Mouse (Mus musculus): ENCODE results near the gene Rhox9. TPM values are rescaled to one million over a fixed set of nuclear protein-coding genes. Genes with fewer than 3 reads are reported as not detected.
"Not testable (repeated sequence)": the region's sequence is repeated elsewhere in the genome, so short reads cannot be mapped to it uniquely, and the experiment has no call there.

The Rhox9 gene
- total and polyA plus RNA-seq, 3 experiments = not detected

GRCm38 (mm10) chrX:37903727-37904126 lies 2.2 kb upstream of the Rhox9 start:
- Histone ChIP-seq H3K79me2 (replicated peaks; ENCODE audit: control insufficient read depth, extremely low read depth, insufficient read depth, poor library complexity, severe bottlenecking) (no peaks in the 10 kb centered on the region), H3K4me1 (ENCODE audit: control insufficient read depth in 1 of 2, insufficient read depth in 2 of 2) (no peaks in the 10 kb centered on the region), H3K9ac (ENCODE audit: insufficient read depth, low read depth) (no peak overlapping the region), H3K4me3 (replicated peaks in 1 of 3; ENCODE audit: low read depth in 2 of 3, low read length in 2 of 3, poor library complexity in 1 of 3) (no peak overlapping the region), H3K27ac (ENCODE audit: insufficient read depth, low read depth) (no peak overlapping the region), H3K4me2 (ENCODE audit: insufficient read depth, low read depth, poor library complexity, severe bottlenecking) (no peak overlapping the region), H3K36me3 (replicated peaks in 1 of 2; ENCODE audit: control insufficient read depth in 1 of 2, insufficient read depth in 1 of 2, low read length in 1 of 2) (no peaks in the 10 kb centered on the region), H3K27me3 (replicated peaks) (no peaks in the 10 kb centered on the region), H3K9me3 (replicated peaks; ENCODE audit: low read length) (no peaks in the 10 kb centered on the region)
- DNase-seq (ENCODE audit: extremely low read depth) = peak; percentile 1
- dilution Hi-C loops (cut with MboI; ENCODE audit: extremely low pct_ligation_motif_present, extremely low pct_unique_long_range_greater_than_20kb, low sequenced_read_pairs) = no loop called here
- in situ Hi-C loops (cut with MboI; ENCODE audit: low pct_ligation_motif_present, low pct_unique_long_range_greater_than_20kb, low sequenced_read_pairs) = loop anchor here (10.0 kb wide), 1 partner anchor 81 kb away; no protein-coding TSS in a partner anchor
- TF ChIP-seq MYC (IDR thresholded peaks at IDR 0.05; ENCODE audit: low read depth, low read length) (no peak), CTCF (conservative IDR thresholded peaks at IDR 0.05 in 1 of 2, IDR thresholded peaks at IDR 0.05 in 1 of 2; ENCODE audit: low read depth in 2 of 2, low read length in 2 of 2) (peak in 1 of 2 experiments; percentile 47; a peak in 2 of 4 replicates), USF1 (IDR thresholded peaks at IDR 0.05; ENCODE audit: low read depth, low read length) (no peak), RAD21 (IDR thresholded peaks at IDR 0.05; ENCODE audit: low read depth, low read length) (peak; percentile 39), E2F4 (IDR thresholded peaks at IDR 0.05; ENCODE audit: insufficient replicate concordance, low read depth, low read length) (no peak), MAFK (IDR thresholded peaks at IDR 0.05; ENCODE audit: insufficient replicate concordance, low read length) (no peak)

GRCm38 (mm10) chrX:37897132-37897531 lies 4.4 kb downstream of the Rhox9 start, which contains the start of gene Rhox7b:
Rhox7b (minus strand) TSS chrX:37897232.
- H3K4me1 ChIP-seq (ENCODE audit: control insufficient read depth in 1 of 2, insufficient read depth in 2 of 2); H3K9ac ChIP-seq (ENCODE audit: insufficient read depth, low read depth); H3K27me3 ChIP-seq (replicated peaks); H3K4me2 ChIP-seq (ENCODE audit: insufficient read depth, low read depth, poor library complexity, severe bottlenecking); H3K27ac ChIP-seq (ENCODE audit: insufficient read depth, low read depth); in situ Hi-C loops (cut with MboI; ENCODE audit: low pct_ligation_motif_present, low pct_unique_long_range_greater_than_20kb, low sequenced_read_pairs); H3K79me2 ChIP-seq (replicated peaks; ENCODE audit: control insufficient read depth, extremely low read depth, insufficient read depth, poor library complexity, severe bottlenecking); H3K4me3 ChIP-seq (replicated peaks in 1 of 3; ENCODE audit: low read depth in 2 of 3, low read length in 2 of 3, poor library complexity in 1 of 3); dilution Hi-C loops (cut with MboI; ENCODE audit: extremely low pct_ligation_motif_present, extremely low pct_unique_long_range_greater_than_20kb, low sequenced_read_pairs); H3K36me3 ChIP-seq (replicated peaks in 1 of 2; ENCODE audit: control insufficient read depth in 1 of 2, insufficient read depth in 1 of 2, low read length in 1 of 2); H3K9me3 ChIP-seq (replicated peaks; ENCODE audit: low read length); DNase-seq (ENCODE audit: extremely low read depth): not testable (repeated sequence)

- in situ Hi-C loops (cut with MboI; ENCODE audit: low pct_ligation_motif_present, low pct_unique_long_range_greater_than_20kb, low sequenced_read_pairs) = no loop called here
- H3K4me2 ChIP-seq (ENCODE audit: insufficient read depth, low read depth, poor library complexity, severe bottlenecking) = no peak within 1 kb of the TSS
- H3K36me3 ChIP-seq (replicated peaks in 1 of 2; ENCODE audit: control insufficient read depth in 1 of 2, insufficient read depth in 1 of 2, low read length in 1 of 2) = no peaks in the 10 kb centered on the region
- H3K4me1 ChIP-seq (ENCODE audit: control insufficient read depth in 1 of 2, insufficient read depth in 2 of 2) = no peaks in the 10 kb centered on the region
- no peaks in the 10 kb centered on the region for H3K27me3 ChIP-seq (replicated peaks)
- no peak for DNase-seq (ENCODE audit: extremely low read depth)
- H3K27ac ChIP-seq (ENCODE audit: insufficient read depth, low read depth) = no peak within 1 kb of the TSS
- no peaks in the 10 kb centered on the region for H3K9me3 ChIP-seq (replicated peaks; ENCODE audit: low read length)
- TF ChIP-seq NRF1 (IDR thresholded peaks at IDR 0.05; ENCODE audit: low read depth, low read length) (no peak), UBTF (IDR thresholded peaks at IDR 0.05; ENCODE audit: low read depth, low read length) (no peak)
- H3K79me2 ChIP-seq (replicated peaks; ENCODE audit: control insufficient read depth, extremely low read depth, insufficient read depth, poor library complexity, severe bottlenecking) = no peaks in the 10 kb centered on the region
- no peak within 1 kb of the TSS for H3K4me3 ChIP-seq (replicated peaks in 1 of 3; ENCODE audit: low read depth in 2 of 3, low read length in 2 of 3, poor library complexity in 1 of 3)
- dilution Hi-C loops (cut with MboI; ENCODE audit: extremely low pct_ligation_motif_present, extremely low pct_unique_long_range_greater_than_20kb, low sequenced_read_pairs) = no loop called here
- H3K9ac ChIP-seq (ENCODE audit: insufficient read depth, low read depth) = no peak within 1 kb of the TSS
Measured at GRCm38 (mm10) chrX:37878844-37879243, 22.7 kb downstream of the Rhox9 start, which contains the start of gene Rhox8. Rhox8 (minus strand) TSS chrX:37878944.
